Mouse (Mus musculus) yolk sac, embryonic 10.5 days (tissue): ENCODE measurements around the gene Rptor.

Experiments used
- DNase-seq: peaks from one replicate; pipeline ENCODE4 v3.0.0-alpha.2; 2017; ENCODE audit warnings: low spot score

Rptor gene

DNA sequence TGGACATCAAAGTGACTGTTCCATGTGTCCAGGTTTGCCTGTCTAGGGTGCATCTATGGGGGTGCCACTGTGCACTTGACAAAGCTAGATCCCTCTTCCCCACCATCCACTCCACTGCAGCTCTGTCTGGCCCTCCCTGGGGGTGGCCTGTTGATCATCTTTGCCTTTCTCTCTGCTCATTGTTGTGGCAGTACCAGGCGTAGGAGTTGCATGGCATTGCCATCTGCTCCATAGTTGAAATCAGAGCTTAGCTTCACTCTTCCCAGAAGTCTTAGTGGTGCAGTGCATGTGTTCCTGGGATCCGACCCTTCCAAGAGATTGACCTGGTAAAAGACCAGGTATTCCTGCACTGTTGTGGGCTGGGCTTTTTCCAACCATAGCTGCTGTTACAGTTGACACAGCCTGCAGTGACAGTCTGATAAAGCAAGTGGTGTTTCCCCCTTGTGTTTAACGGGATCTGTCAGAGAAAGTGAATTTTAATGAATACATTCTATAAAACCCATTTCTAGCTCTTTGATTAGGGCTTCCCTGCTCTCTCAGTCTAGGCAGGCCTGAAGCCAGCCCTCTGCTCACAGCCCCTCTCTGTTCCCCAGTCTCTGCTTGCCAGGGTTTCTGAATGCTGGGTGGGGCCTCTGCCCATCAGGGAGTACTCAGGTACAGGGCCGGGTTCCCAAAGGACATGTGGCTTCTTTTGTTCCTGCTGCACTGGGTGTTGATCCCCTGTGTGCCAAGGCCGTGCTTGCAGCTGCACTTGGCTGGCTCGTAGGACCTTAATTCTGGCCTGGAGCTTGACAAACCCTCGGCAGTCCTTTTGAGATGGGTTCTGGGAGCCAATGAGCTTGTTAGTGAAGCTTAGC is 136.5 kb downstream of the Rptor start:
- DNase-seq, result no peak

DNA sequence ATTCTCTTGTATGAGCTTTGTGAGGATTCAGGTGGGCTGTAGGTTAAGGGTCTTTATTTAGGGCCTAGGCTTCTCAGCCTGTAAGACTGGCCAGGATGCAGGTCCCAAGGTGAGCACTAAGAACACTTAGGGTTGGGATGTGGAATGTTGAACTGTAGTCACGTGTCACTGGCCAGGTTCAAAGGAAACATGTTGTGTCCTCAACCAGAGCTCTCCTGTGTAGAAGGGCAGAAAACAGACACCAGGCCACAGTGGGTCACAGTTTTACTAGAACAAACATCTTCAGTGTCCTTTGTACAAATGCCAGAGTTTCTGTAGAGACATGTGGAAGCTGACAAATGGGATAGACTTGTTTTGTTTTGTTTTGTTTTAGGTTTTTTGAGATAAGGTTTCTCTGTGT is 138.7 kb downstream of the Rptor start:
- peak; percentile 42 for DNase-seq

DNA sequence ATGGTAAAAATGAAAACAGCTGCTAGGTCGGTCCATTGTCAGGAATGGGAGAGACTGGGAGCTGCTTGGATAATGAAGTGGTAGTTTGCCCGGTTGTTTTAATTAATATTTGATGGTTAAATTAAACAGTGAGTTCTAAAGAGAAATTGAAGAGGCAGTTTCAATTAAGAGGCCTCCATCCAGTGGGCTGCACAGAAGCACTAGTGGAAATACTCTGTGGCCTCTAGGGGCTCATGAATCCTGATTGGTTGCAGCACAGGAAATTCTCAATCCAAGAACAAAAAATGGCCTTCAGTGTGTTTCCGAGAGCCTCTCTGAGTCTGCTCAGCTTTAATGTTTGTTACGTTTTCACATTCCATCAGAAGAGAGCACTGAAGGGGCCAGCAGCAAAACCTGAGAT is 141.7 kb downstream of the Rptor start:
- DNase-seq, result no peak

DNA sequence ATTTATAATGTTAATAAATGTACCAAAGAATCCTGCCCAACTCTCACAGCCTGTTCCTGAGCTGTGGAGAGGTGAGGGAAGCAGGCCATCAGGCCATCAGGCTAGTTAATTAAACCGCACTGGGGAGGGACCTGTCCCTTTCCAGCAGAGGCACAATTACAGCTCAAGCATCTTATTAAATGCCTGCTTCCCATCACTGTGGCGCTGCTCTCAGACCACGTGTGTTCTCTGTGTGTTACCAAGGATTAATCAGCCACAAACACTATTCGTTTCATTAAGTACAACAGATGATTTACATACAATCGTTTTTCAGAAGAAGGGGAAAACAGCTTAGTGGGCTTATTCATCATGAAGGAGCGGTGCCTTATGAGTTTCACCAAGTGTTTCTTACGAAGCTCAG is 142.6 kb downstream of the Rptor start:
- DNase-seq, result no peak

DNA sequence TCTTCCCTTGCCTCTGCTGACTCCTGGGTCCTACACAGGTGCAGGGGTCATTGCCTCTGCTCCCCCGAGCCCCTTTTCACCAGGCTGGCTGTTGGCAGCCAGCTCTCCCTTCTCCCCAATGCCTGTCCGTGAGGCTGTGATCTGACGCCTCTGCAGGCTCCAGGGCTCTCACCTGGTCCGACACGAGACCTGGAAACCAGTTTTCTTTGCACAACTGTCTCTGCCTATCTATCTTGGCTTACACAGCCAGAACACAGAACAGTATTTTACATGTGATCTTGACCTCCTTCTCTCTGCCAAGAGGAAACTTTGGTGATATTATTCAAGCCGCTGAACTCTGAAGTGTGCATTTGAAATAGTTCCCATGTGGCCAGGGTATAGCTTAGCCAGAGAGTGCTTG is 151.8 kb downstream of the Rptor start:
- no peak for DNase-seq

DNA sequence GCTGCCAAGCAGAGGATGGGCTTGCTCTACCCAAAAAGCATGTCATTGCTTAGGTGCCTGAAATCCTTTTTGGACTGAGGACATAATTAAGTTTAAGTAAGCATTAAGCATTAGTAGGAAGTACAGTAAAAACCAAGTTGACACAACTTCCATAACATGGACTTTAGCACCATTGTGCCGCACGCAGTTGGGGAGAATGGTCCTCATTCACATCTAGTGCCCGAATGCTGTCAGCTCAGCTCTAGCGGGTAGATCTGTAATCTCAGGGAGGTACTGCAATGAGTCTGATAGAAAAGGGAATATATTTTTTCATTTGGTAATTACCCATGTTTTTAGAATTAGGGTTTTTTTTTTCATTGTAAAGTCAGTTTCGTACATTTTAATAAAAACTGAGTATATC is 155.5 kb downstream of the Rptor start:
- no peak for DNase-seq

DNA sequence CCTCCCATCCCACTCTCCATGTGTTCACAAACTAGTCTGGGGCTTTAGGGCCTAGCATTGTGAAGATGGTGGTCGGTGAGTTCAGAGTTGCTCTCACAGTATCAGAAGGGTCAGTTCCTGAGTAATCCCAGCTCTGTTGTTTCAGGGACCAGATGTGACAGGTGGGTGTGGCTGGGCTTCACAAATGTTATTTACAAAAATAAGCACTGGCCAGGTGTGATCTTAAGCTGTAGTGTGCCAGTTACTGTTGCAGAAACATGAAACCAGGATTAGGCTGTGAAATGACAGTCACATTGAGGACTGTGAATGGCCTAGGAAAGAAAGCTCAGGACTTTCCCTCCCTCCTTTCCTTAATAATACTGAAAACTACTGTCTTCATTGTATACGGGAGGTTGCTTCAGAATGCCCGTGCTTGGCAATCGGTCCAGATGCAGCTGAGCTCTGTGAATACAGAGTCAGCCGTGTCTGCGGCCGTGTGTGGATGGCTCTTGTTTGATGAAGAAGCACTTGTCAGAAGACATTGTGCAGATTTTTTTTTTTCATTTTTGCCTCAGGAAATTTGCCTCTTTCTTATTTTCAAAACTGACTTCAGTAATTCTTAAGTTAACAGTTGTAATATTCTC is 156.1 kb downstream of the Rptor start:
- DNase-seq, result no peak

DNA sequence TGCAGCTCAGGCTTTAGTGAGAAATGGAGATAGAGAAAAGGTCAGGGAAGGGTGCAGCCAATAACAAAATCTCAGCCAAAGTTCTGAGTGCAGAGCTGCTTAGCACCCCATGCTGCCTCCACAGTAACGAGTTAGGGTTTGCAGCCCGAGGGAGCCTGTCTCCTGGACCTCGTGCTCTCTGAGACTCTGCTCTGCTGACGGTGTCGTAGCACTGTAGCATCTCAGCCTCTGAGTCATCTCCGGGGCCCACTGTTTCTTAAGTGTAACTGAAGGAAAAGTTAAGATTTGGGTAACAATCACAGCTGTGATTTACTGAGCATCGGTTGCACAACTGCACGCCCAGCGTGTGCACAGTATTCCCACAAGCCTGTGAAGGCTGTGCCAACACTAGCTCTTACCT is 160.2 kb downstream of the Rptor start:
- DNase-seq, result no peak

DNA sequence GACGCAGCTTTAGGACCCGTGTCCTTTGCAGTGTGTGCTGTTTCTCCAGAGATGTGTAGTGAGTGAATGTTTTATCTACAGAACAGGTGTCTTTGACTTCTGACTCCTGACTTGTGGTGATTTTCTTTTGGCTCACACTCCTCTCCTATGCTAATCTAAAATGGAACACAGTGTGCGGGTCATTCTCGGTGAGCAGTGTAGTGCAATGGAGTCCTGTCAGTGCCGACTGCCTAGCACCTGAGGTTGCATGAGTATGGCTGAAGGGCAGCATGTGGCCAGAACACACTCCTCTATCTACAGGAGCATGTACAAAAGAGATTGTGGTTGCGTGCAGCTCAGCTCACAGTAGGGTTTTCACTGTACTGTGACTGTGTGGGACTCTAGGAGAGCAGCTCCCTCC is 163.3 kb downstream of the Rptor start:
- DNase-seq, result no peak

DNA sequence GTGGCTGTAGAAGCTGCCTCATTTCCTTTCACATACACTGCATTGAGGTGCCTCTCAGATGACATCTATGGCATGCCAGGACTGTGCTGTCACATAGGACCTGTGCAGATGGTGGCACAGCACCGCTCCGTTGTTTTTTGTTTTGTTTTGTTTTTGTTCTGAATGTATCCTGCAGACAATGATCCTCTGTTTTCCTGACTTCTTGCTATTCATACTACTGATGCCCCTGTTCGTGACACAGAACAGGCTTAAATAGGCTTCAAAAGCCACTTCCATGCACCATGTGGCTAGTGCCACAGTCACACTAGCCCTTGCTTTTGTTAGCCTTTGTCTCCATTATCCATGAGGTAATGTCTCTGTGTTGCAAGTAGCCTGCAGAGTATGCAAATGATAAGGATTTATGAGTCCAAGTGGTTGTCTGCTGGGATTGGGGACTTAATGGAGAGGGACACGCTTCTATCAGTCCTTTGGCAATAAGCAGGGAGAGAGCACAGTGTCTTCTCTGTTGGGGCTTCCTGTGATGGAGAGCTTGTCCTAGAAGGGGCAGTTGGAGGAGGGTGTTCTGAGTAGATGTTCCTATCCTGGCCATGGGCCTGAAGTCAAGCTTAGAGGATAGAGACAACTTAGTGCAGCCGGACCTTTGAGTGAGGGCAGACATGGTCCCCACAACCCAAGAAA is 164.2 kb downstream of the Rptor start:
- no peak for DNase-seq

DNA sequence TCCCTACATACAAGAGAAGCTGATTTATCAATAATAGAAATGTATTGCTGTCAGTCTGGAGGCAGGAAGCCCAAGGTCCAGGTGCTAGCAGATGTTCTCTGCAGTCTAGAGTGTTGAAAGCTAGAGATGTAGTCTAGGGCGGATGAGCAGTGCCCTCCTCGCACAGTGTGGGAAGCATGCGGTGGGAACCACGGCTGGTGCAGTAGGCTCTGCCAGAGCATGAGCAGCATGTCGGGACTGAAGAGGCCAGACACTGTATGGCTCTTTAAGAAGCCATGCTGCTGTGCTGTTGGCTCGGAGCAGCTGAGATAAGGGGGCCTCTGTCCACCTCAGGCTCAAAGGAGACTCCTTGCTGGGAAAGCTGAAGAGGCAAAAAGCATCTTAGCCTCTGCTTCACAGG is 164.8 kb downstream of the Rptor start:
- no peak for DNase-seq

DNA sequence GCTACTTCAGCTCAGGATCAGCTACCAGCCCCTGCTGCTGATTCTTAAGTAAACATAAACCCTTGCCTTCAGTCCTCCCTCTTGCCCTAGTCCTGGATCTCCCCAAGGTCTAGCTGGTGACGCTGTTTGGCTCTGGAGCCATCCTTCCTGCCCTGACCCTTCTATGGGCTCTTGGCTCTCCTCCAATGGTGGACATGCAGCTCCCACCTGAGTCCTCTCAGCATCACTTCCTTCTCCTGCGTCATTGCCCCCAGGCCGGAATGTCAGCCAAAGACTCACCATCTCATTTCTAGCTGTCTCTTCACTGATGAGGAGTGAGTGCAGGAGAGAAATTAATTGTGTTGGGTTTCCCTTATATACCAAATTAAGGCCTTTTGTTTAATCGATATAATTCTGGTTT is 165.8 kb downstream of the Rptor start:
- no peak for DNase-seq

DNA sequence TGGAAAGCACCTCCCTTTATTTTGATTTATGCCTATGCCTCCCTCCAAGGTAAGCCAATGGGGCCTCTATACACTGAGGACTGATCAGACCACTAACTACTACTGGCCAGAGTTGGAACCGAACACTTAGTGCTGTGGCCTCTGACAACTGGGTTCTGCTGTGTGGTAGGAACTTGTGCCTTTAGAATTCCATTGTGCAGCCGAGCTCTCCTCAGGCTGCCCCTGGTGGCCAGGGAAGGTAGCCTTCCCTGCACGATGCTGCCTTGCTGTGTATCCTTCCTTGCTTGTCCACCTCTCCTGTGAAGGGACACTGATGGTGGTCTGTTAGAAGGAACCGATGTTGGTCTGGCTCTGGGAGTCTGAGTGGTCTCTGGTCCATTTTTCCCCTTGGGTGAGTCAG is 167.0 kb downstream of the Rptor start:
- DNase-seq, result no peak

DNA sequence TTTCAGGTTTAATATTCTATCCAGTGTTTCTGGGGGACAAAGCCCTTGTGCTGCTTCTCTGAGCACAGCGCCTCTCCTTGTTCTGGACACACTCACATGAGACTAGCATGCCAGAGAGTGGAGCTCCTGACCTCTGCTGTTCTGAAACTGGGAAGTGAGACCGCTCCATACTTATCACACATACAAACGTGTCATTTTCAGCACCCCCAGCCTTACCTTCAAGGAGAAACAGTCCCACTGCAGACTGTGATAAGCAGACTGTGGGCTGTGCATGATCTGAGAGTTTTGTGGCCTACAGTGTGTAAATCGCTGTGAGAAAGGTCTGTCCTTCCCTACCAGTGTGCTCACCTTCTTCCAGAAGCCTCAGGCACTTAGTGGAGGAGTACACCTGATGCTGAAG is 168.3 kb downstream of the Rptor start:
- no peak for DNase-seq

DNA sequence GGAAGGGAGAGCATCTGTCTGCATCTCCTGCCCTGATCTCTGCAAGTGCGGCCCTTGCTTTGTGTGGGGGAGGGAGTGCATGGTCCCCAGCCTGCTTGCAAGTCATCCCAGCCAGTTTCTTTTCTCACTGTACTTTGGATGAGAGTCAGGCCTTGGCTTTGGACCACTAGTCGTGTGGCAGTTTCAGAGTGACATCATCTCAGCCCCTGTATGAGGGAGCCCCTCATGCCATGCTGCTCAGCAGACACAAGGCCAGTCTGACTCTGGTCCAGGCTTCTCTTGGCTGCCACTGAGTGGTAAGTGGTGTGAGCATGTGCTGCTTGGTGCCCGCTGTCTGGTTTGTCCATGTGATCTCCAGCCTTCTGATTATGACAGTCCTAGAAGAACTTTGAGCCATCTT is 170.2 kb downstream of the Rptor start:
- no peak for DNase-seq

DNA sequence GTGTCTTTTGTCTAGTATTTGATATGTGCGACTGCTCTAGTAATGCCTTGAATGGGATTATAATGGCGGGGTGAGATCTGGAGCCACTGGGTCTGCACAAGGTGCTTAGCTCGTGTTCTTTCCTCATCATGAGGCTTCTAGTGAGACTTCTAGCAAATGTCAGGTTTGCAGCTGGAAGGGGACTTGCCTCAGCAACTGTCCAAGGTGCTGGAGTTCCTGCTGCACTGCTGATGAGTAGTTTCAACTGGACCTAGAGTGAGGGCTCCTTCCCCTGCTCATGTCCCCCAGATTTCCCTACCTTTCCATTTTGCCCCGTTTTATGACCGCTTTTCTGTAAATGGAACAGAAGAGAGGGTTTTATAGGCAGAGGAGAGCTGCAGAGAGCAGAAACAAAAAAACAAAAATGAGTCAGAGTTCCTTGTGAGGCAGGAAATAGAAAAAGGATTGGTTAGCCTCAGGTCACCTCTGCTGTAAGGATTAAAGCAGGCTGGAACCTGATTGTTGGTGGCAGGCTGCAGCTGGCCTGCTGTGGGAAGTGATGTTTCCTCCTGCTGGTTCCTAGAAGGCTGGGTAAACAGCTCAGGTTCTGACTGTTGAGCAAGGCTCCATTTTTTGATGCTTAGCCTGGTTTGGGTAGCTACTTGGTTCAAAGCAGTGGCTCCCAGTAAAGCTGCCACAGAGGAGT is 172.5 kb downstream of the Rptor start:
- DNase-seq, result no peak

DNA sequence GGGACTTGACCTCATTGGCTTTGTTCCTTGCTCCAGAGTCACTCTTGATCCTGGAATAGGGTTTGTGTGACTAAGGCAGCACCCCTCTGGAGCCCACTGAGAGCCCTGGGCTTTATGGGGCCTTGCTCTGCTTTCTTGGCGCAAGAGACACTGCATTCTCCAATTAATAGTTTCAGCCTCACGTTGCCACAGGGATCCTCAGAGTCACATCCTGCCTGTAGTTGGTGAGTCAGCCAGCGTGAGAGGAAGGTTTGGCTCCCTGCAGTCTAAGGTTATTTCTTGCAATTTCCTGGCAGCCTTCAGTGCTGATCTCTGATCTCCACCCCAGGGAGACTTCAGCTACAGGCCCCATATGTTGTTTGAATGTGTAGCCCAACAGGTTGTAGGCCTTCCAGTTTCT is 174.5 kb downstream of the Rptor start:
- DNase-seq, result no peak

DNA sequence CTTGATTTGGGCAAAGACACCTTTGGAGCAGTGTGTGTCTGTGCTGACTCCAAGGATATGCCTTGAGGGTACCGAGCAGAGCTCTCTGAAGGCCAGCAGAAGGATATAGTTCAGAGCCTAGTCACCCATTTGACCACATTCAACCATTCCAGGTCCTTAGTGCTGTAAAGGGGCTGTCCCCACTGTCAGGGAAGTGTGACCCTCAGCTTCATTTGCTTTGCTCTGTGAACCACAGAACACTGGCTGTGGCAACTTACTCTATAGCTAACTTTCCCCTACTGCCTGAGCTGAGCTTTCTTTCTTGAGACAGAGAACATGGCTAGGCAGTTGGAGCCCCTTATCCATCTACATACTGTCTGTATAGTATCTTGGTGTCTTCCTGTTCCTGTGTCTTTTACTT is 175.2 kb downstream of the Rptor start:
- DNase-seq, result no peak

DNA sequence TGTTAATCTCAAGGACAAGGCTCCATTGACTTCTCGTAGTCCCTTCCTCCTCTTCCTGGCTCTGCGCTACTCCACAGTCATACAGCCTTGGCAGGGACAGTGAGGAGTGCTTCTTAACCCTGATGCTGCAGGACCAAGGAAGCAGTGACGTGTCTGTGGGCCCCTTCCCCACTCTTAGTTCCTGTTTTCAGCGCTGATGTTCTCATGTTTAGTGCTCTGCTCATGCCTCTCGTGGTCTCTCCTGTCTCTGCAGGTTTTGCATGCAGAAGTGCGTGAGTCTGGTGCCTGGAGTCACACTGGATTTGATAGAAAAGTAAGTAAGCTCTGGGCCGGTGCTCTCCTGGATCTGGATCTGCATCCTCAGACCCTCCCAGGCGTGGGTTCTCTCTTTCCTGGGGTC is 177.6 kb downstream of the Rptor start:
- no peak for DNase-seq

DNA sequence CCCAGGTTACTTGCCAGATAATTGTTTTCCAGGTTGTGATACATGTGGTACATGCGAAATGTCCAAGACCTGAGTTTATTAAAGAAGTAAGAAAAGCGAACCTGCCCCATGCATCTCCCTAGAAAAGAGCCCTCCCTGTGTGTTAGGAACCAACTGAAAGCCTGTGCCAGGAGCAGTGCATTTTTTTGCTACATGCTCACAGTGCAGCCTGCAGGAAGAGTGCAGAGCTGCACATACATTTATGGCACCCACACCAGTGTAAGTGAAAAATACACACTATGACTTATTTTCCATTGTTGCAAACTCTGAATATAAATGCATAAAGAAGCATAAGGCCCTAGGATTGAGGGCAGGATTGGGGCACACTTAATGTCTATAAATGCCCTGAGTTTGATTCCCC is 178.5 kb downstream of the Rptor start:
- DNase-seq, result no peak

DNA sequence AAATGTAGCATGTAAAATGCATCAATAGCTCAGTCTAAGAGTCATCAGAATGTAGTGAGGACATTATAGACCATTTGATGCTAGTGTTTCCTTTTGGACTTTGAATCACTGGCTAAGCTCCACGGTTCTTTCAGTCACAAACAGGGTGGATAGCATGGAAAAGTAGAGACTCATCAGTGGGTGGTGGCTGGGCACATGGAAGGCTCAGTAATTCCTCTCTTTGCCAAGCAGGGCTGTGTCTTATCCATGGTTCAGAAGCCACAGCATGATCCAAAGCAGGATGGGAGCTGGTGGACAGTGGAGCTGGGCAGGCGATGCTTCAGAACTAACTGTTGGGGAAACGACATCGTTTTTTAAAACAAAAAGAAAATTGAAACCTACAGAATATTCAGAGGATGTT is 179.0 kb downstream of the Rptor start:
- DNase-seq, result no peak

DNA sequence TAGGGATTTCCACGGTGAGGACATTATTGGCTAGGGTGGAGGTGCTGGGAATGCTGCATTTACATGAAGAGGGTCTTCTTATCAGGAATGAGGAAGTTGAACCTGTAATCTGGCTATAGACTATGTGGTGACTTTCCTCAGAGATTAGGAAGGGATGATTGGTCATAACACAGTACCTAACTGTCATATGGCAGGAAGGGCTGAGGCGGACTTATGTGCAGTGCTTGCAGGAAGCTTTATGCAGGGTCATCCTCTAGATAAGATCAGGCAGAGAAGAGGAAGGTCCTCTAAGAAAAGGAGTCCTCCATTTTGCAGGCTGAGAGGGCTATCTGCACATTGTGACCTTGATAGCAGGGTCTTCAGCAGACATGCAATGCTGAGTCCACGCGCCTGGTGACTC is 180.9 kb downstream of the Rptor start:
- DNase-seq, result no peak
